Mouse (Mus musculus) embryonic facial prominence, embryonic 13.5 days (tissue): Measurements from ENCODE around the gene Esam. TPM values are rescaled to one million over a fixed set of nuclear protein-coding genes. Genes with fewer than 3 reads are reported as not detected.

Source experiments
- ATAC-seq: fragments of 200-750 bp; cut with Nextera tagmentation; 2 replicates; pipeline ENCODE4 v1.8.0; 2017; ENCODE audit warnings: low read depth; ENCODE audit not compliant: insufficient number of reproducible peaks, insufficient read depth, low FRiP score, low TSS enrichment
- H3K27ac ChIP-seq: fragments of 300-500 bp; sonication (generic); 2 replicates; pipeline ENCODE4 v1.5.1; 2015; ENCODE audit warnings: moderate library complexity, mild to moderate bottlenecking, inconsistent platforms
- H3K27me3 ChIP-seq: fragments of 300-500 bp; sonication (generic); 2 replicates; pipeline ENCODE4 v1.6.1; 2015; ENCODE audit warnings: mild to moderate bottlenecking, inconsistent platforms
- H3K36me3 ChIP-seq: fragments of 300-500 bp; sonication (generic); 2 replicates; pipeline ENCODE4 v1.6.1; 2015; ENCODE audit warnings: mild to moderate bottlenecking, inconsistent platforms
- H3K4me1 ChIP-seq: fragments of 300-500 bp; sonication (generic); 2 replicates; pipeline ENCODE4 v1.6.1; 2015; ENCODE audit warnings: inconsistent platforms
- H3K4me2 ChIP-seq: fragments of 300-500 bp; sonication (generic); 2 replicates; pipeline ENCODE4 v1.6.1; 2015; ENCODE audit warnings: moderate library complexity, mild to moderate bottlenecking, inconsistent platforms
- H3K4me3 ChIP-seq: fragments of 300-500 bp; sonication (generic); 2 replicates; pipeline ENCODE4 v1.5.1; 2015; ENCODE audit warnings: mild to moderate bottlenecking, inconsistent platforms
- H3K9ac ChIP-seq: fragments of 300-500 bp; sonication (generic); 2 replicates; pipeline ENCODE4 v1.6.1; 2015; ENCODE audit warnings: mild to moderate bottlenecking, inconsistent platforms
- H3K9me3 ChIP-seq: fragments of 300-500 bp; sonication (generic); 2 replicates; pipeline ENCODE4 v1.6.1; 2016; ENCODE audit warnings: inconsistent platforms
- WGBS: fragments of 180-500 bp; shearing (Covaris S2); methylation state at CpG from one replicate; pipeline ENCODE4 v1.1.7; 2015; ENCODE audit warnings: mixed read lengths; 5-methylcytosine and 5-hydroxymethylcytosine counted together
- polyA plus RNA-seq: library from polyadenylated mRNA; unstranded; fragments of >200 nt; fragmentation: Nextera tagmentation; extraction: Ambion mirVana; gene quantifications from 2 replicates; pipeline ENCODE4 v1.2.1, GENCODE M21; 2015

The Esam gene
- polyA plus RNA-seq, 1 experiment from 2014 or later: 39.5 TPM

DNA sequence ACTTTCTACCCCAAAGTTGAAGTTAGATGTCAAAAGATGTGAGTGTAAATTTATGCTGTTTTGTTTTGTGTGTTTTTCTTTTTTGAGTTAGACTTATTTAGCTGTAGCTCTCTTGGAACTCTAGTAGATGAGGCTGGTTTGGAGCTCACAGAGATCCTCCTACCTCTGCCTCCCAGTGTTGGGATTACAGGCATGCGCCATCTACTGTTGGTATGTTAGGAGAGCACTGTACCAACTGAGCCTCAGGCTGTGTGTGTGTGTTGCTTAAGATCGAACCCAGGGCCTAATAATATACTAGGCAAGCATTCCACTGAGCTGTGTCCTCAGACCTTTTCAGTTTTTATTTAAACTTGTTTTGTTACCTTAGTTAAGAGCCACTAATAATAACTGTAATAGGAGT is 15.8 kb upstream of the Esam start:
- Histone ChIP-seq H3K36me3 (no peaks in the 10 kb centered on the region), H3K9me3 (no peaks in the 10 kb centered on the region), H3K4me3 (no peak overlapping the region), H3K27ac (no peak overlapping the region), H3K9ac (no peak overlapping the region), H3K4me1 (peaks cover 9% of the 10 kb centered on the region; the same call in 1 of the 2 replicates), H3K27me3 (no peaks in the 10 kb centered on the region), H3K4me2 (no peak overlapping the region)
- WGBS: 96% methylated on average over 2 of the region's 2 CpGs
- ATAC-seq: no peak

DNA sequence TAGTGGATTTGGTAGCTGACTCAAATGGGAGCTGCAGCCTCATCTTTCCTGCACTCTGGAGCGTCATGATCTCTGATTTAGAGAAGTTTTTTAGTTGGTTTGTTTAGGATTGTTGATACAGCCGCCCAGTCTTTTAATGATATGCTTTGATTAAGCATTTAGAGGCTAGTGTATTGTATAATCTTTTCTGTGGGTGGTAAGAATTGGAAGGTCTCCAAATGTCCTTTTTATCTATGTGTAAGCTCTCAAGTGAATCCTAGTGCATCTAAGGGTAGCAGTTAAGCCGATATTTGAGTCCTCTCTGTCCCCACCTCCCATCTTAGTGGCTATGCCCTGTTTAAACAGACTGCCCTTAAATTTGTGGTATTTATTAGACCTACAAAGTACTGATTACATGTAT is 13.4 kb upstream of the Esam start:
- Histone ChIP-seq H3K4me2 (no peak overlapping the region), H3K9me3 (no peaks in the 10 kb centered on the region), H3K27me3 (no peaks in the 10 kb centered on the region), H3K36me3 (peaks cover 7% of the 10 kb centered on the region), H3K4me3 (no peak overlapping the region), H3K4me1 (peaks cover 16% of the 10 kb centered on the region; the same call in 1 of the 2 replicates), H3K9ac (no peak overlapping the region), H3K27ac (no peak overlapping the region)
- 84% methylated on average over 3 of the region's 3 CpGs for WGBS
- ATAC-seq: no peak

DNA sequence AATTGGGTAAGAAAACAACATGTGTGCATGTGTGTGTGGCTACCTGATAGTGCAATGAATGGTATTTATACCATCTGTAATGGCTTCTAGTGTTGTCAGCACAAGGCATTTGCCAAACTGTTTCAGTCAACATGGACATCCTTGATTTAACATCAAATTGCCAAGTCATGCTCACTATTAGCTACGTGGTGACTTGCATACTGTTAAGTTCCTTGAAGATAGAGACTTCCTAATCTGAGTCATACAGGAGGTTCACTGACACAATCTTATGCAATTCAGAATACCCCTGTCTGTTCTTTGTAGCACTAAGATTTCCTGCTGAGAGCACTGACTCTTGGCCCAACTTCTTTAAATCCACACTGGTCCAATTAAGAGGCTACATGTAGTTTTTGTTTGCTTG is 10.4 kb upstream of the Esam start:
- whole genome bisulfite sequencing: 73% methylated on average over 1 of the region's 1 CpGs
- H3K27me3 ChIP-seq: no peaks in the 10 kb centered on the region

DNA sequence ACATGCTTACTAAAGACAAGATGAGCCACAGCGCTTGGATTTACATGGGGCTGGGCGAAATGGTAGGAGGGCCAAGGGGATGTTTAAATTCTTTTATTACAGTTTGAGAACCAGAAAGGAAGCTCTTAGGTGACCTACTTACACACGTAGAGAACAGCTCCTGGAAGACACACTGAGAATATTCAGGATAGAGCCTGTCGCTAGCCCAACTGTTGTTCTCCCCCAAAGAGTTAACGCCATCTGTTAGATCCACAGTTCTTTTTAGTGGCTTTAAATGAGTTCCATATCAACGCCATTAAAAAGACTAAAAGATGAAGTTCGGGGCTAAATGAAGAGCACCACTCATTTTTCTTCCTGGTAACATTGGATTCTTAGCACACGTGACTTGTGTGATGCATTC is 8.9 kb upstream of the Esam start:
- Histone ChIP-seq H3K27me3 (no peaks in the 10 kb centered on the region), H3K4me1 (peaks cover 8% of the 10 kb centered on the region; the same call in 1 of the 2 replicates), H3K9me3 (no peaks in the 10 kb centered on the region), H3K4me2 (no peak overlapping the region), H3K4me3 (no peak overlapping the region), H3K9ac (no peak overlapping the region), H3K27ac (no peak overlapping the region), H3K36me3 (peaks cover 37% of the 10 kb centered on the region)
- 90% methylated on average over 8 of the region's 8 CpGs for WGBS
- ATAC-seq: no peak

More for the DNA sequence above, 10.4 kb upstream of the Esam start:
- Histone ChIP-seq H3K36me3 (peaks cover 25% of the 10 kb centered on the region), H3K9me3 (no peaks in the 10 kb centered on the region), H3K4me3 (no peak overlapping the region), H3K4me1 (peaks cover 16% of the 10 kb centered on the region; the same call in 1 of the 2 replicates), H3K27ac (no peak overlapping the region), H3K4me2 (no peak overlapping the region), H3K9ac (no peak overlapping the region)
- no peak for ATAC-seq

DNA sequence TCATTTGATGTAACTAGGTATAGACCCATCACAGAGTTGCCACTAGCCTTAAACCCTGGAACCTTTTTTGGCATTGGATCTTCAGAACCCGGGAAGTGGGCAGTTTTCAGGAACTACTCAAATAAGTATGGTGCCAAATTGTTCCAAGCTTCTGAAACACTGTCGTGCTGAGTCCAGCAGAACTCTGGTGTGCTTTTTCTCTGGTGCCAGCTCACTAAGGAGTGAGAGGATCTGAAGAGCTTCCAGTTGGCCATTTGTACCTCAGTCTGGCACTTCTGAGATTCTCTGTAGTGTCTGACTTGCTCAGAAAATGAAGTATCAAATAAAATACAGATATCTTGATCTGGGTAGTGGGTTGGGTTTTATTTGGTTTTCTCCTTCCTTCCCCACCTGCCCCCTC is 7.9 kb upstream of the Esam start:
- peaks cover 44% of the 10 kb centered on the region for H3K36me3 ChIP-seq
- H3K9ac ChIP-seq: no peak overlapping the region
- H3K4me3 ChIP-seq: no peak overlapping the region
- H3K9me3 ChIP-seq: no peaks in the 10 kb centered on the region
- no peak for ATAC-seq
- H3K4me1 ChIP-seq: peaks cover 8% of the 10 kb centered on the region; the same call in 1 of the 2 replicates
- H3K4me2 ChIP-seq: no peak overlapping the region
- 89% methylated on average over 2 of the region's 2 CpGs for WGBS
- H3K27ac ChIP-seq: no peak overlapping the region
- no peaks in the 10 kb centered on the region for H3K27me3 ChIP-seq

DNA sequence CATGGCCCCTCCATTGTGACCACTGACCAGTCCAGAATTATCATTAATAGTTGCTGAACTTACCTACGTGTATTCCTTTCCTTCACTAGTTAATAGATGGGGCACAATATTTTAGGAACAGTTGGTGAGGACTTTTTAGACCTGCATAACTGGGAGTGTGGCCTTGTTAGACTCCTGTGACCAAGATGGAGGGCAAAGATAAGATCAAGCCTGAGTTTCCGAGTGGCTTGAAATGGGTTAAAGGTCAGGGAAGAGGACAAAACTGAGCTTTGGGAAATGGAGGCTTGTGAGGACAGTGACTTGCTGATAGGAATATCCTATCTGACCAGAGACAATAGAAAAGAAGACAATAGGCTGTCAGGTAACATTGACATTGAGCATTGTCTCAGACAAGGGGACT is 2.4 kb upstream of the Esam start:
- WGBS: 75% methylated on average over 2 of the region's 2 CpGs
- Histone ChIP-seq H3K9me3 (no peaks in the 10 kb centered on the region; the same call in 1 of the 2 replicates), H3K4me3 (no peak overlapping the region), H3K9ac (no peak overlapping the region), H3K27ac (no peak overlapping the region), H3K36me3 (peaks cover 41% of the 10 kb centered on the region), H3K4me1 (peaks cover 30% of the 10 kb centered on the region), H3K27me3 (peaks cover 52% of the 10 kb centered on the region), H3K4me2 (no peak overlapping the region)
- ATAC-seq: no peak

DNA sequence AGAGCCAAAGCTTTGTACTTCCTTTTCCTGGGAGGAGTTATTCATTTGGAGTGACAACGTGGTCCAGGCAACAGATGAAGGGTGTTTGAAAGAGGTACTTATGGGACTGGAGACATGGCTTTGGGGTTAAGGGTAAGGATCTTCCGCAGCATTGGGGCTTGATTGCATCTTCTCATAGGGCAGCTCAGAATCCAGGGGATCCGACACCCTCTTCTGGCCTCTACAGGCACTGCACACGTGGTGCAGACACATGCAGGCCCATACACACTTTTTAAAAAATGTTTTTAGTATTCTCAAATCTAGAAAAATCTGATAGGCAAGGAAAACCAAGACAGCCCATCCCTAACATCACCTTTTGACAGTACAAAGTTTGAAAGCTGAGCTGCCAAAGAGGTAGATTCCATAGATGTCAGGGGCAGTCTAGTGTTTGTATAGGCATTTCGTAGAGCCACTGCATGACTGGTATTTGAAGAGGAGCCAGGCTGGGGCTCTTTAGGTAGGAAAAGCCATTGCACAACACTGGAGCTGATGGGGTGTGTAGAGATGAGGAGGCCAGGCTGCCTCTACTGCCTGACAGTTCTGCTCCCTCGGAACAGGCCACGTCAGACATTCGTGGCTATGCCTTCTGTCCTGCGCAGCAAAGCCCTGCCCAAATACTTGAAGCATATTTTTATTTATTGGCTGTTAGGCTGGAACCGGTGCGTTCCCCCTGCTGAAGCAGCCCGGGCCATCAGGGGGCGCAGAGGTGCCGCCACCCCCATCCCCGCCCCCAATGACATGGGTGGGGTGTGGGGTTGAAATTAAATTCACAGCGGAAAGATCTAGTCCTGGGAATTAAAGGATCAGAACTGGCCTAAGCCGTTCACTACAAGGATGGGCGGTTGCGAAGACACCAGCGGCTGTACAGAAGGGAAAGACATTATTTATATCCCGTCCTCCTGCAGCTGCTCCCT is 1.2 kb upstream of the Esam start:
- ATAC-seq: no peak
- Histone ChIP-seq H3K4me1 (peaks cover 35% of the 10 kb centered on the region), H3K9me3 (no peaks in the 10 kb centered on the region; the same call in 1 of the 2 replicates), H3K4me2 (peak overlapping the region; percentile 38; the same call in 1 of the 2 replicates), H3K27ac (no peak overlapping the region), H3K36me3 (peaks cover 32% of the 10 kb centered on the region), H3K4me3 (peak overlapping the region; percentile 16; the same call in 1 of the 2 replicates), H3K27me3 (peaks cover 64% of the 10 kb centered on the region), H3K9ac (no peak overlapping the region)
- WGBS: 28% methylated on average over 21 of the region's 21 CpGs

DNA sequence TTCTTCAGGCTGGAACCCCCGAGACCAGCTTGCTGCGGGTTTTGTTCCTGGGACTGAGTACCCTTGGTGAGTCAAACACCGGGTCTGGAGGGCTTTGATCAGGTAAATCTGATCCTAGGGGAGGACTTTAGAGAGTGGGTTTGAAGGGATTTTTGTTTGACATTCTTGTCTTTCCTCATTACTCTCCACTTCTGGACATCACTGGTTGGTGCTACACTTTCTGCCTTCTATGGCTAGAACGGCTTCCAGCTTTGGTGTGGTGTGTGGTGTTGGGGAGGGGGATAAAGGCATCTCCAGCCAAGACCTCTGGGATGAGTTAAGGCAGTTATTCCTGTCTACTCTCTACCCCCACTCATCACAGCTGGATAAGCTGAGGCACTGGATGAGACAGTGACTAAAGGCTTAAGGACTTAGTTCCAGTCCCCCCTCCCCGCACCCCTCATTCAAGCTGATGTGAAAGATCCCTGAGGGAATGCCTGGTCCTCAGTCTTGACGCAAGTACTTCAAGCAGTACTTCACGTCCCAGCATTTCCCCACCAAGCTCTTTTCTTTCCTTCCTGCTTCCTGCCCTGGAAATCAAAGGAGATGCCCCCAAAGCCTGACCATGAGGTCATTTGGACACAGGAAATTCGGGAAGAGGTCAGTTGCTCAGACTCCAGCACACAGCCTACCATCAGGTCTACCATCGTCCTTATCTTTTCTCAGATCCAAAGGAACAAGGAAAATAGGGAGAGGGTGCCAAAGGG is 520 bp downstream of the Esam start:
- Histone ChIP-seq H3K4me1 (peaks cover 35% of the 10 kb centered on the region), H3K9ac (peak overlapping the region; percentile 27; the same call in 1 of the 2 replicates), H3K27me3 (peaks cover 76% of the 10 kb centered on the region), H3K4me2 (peak overlapping the region; percentile 66), H3K36me3 (peaks cover 22% of the 10 kb centered on the region), H3K9me3 (no peaks in the 10 kb centered on the region; the same call in 1 of the 2 replicates), H3K4me3 (peak overlapping the region; percentile 16), H3K27ac (no peak overlapping the region)
- 21% methylated on average over 9 of the region's 9 CpGs for WGBS
- no peak for ATAC-seq

DNA sequence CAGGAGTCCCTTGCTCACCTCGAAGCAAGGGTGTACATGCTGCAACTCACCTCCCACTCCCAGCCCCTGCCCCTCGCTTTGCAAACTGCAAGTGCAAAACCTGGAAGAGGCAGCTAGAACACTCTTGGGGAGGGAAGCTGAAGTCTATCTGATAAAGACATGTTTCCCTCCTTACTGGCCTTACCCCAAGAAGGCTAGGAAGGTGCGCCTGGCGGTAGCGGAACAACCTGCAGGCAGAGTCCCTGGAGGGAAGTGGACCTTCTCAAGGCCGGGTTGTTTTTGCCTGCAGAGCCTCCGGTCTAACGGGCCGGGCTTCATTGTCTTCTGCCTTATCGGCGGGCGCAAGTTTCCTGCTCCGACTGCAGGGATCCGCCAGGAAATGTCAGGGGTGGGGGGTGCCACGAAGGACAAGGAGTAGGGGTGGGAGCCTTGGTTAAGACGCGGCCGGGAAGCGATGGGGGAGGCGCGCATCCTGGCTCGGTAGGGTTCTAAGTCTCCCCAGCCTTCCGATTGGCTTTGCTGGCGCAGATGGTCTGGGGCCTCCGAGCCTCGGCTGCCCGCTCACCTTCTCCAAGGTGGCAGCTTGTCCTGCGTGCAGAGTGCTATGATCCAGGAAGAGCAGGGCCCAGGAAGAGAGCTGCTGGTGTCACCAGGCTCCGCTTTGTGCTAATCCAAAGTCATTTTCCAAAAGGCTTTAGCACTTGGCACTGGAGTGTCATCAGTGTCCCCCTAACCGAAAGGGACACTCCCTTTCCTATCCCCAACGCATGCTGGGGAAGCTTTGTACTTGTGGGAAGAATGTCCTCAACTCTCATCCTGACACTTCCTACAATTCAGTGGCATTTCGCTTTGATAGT is 2.4 kb downstream of the Esam start:
- 2% methylated on average over 32 of the region's 32 CpGs for WGBS
- H3K4me1 ChIP-seq: peaks cover 35% of the 10 kb centered on the region
- H3K9ac ChIP-seq: peak overlapping the region; percentile 62
- peak overlapping the region; percentile 48 for H3K27ac ChIP-seq
- peaks cover 10% of the 10 kb centered on the region; the same call in 1 of the 2 replicates for H3K36me3 ChIP-seq
- H3K4me2 ChIP-seq: peak overlapping the region; percentile 66
- peaks cover 77% of the 10 kb centered on the region for H3K27me3 ChIP-seq
- ATAC-seq: no peak; the same call in 1 of the 2 replicates
- no peaks in the 10 kb centered on the region; the same call in 1 of the 2 replicates for H3K9me3 ChIP-seq
- peak overlapping the region; percentile 39 for H3K4me3 ChIP-seq

DNA sequence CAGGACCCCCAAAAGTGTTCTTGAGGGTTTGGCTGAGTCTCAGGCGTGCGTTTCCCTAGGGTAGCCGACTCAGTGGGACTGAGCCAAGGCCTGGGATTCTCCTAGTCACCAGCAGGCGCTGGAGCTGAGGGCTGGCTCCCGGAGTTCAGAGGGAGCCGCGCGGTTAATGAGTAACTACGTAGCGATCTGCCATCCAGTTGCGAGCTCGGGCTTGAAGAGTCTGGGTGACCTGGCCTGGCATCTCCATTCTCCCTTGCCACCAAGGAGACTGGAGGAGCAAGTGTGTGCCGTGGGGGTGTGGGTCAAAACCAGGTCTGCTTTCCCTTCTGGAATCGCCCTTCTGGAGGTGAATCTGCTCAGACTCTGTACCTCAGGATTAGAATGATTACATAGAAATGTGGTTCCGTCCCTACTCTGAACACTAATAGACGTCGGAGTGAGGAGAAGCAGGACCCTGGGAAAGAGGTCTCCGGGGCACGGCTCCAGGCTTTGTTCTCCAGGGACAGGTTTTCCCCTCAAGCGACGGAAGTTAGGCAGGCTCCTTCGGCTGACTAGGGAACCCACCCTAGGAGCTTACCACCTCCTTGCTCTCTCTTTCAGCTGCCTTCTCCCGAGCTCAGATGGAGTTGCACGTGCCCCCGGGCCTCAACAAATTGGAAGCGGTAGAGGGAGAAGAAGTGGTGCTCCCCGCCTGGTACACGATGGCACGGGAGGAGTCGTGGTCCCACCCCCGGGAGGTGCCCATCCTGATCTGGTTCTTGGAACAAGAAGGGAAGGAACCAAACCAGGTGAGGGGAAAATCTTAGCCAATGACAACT is 3.2 kb downstream of the Esam start:
- Histone ChIP-seq H3K4me2 (peak overlapping the region; percentile 66), H3K4me1 (peaks cover 35% of the 10 kb centered on the region), H3K36me3 (0 out of 2 replicates have a peak, but pooled peaks cover 3% of the 10 kb centered on the region), H3K9ac (peak overlapping the region; percentile 62), H3K9me3 (no peaks in the 10 kb centered on the region; the same call in 1 of the 2 replicates), H3K27me3 (peaks cover 69% of the 10 kb centered on the region), H3K4me3 (peak overlapping the region; percentile 39), H3K27ac (0 out of 2 replicates have a peak overlapping the region, but pooled peaks have one; percentile 22)
- peak; percentile 29 for ATAC-seq
- WGBS: 2% methylated on average over 31 of the region's 31 CpGs
